Mouse (Mus musculus) erythroblast, adult 5-6 weeks (primary cell): ENCODE data around the gene Gna13. TPM values are rescaled to one million over a fixed set of nuclear protein-coding genes. Genes with fewer than 3 reads are reported as not detected.

Source experiments
- ATAC-seq: replicated peaks from 2 replicates; pipeline ENCODE4 v1.8.0; 2016; ENCODE audit warnings: moderate number of reproducible peaks, mild to moderate bottlenecking, moderate TSS enrichment, inconsistent platforms; ENCODE audit not compliant: poor library complexity, low FRiP score, severe bottlenecking
- total RNA-seq, 2 experiments: library from RNA; stranded (forward) in 1 of 2; stranded (reverse) in 1 of 2; fragments of 150-400 nt in 1 of 2; fragments of 200-764, 138-1000 nt in 1 of 2; gene quantifications; 2 replicates each; pipeline versions ENCODE4 v1.2.3 to v1.2.4; 2015 to 2017; ENCODE audit warnings: low replicate concordance in 2 of 2

Gna13 gene
- total RNA-seq, 2 experiments from 2014 or later = 23.4 to 30.0 TPM

DNA sequence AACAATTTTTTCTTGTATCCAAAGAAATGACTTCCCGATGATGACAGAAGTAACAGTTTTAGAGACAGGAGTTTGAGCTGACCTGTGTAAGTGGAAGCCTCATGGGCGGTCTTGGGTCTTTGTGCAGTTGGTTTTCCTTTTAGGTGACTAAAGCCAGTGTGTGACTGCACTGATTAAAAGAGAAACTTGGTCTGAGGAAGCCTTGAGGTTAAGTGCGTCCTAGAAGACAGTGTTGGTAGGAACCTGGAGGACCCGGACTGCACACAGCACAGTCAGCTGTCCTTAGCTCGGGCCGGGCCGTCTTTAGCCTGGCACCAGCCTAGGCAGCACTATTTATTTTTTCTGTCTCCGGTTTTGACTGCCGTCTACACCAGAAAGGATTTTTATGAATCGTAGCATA lies 2.2 kb downstream of the Gna13 start:
- ATAC-seq = no peak

DNA sequence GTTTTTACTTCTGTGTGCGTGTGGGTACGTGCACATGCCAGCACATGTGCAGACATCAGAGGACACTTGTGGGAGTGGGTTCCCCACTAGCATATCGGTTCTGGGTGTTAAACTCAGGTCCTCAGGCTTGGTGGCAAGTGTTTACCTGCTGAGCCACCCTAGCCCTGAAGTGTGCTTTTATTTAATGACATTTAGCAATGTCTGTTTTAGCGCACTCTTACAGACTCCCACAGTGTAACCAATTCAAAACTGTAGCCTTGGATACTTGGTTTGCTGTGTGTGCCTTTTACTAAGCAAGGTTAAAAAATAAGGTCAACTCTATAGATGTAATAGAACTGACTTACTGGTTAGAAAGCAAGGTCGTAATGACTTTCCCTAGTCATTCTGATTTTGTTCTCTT lies 3.2 kb downstream of the Gna13 start:
- no peak for ATAC-seq

DNA sequence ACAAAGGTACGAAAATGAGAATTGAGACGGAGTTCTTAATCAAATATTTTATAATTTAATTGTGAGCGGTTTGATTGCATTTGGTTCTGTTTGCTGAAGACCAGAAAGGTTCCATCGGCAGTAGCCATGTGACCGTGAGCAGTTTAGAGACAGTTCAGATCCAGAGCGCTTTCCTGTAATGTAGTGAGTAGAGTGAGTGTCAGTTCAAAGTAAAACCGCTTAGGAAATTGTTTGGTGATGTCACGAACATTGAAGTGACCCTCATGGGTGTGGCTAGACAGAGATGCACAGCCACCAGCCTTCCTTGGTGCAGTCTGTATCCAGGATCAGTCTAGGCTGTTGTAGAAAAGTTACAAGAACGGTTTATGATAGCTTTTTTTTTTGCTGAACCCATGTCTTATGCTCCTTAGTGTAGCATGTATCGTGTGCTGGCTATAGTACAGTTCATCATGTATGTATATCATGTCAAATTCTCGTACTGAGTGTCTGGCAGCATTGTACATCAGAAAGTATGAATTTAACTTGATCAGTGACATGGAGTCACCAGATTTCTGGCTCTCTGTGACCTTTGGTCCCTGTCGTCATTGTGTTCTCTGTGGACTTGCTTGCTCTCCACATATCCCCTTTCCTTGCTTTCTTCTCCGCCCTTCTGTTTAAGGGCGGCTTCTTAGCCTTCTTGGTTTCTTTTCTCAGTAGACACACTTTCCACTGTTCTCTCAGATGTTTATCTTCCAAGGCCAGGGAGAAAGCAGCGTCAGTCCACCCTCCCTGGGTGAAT lies 4.4 kb downstream of the Gna13 start:
- ATAC-seq = no peak

- no peak for ATAC-seq
Measured at GRCm38 (mm10) chr11:109369026-109369637, 6.5 kb downstream of the Gna13 start.

DNA sequence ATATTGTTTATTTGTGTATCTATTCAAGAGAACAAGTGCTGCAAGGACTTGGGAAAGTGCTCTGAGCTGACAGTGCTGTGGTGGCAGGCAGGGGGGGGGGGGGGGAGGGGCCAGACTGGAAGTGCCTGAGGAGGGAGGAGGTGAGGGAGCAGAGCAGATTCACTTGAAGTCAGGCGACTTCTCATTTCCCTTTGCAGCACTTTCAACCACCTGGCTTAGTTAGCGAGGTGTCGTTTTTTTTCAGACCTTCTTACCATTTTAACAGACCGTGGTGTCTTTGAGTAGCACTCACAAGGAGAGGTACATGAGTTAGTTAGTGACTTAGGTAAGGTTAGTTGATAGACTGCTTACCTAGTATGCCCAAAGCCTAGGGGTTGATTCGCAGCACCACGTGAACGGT lies 12.8 kb downstream of the Gna13 start:
- ATAC-seq = no peak

GRCm38 (mm10) chr11:109376484-109377143 lies 14.0 kb downstream of the Gna13 start:
- ATAC-seq = no peak

- ATAC-seq = no peak
Measured at GRCm38 (mm10) chr11:109377477-109377876, 14.8 kb downstream of the Gna13 start.

- ATAC-seq = no peak
Measured at GRCm38 (mm10) chr11:109378051-109378450, 15.4 kb downstream of the Gna13 start.

DNA sequence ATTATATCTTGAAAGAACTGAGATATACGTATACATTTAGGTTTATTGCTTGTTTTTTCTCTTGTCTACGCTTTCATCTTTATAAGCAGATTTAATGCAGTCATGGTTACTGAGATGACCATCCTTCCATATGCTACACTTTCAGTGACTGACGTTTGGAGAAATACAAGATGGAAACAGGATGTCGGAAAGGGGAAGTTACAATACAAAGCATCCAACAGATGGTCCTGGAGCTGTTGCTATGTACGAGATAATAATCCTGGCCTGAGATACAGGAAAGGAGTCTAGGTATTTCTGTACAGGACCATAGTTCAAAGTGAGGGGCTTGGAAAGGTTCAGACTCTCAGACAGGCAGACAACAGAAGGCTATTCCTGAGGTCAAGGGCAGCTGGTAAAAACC lies 18.0 kb downstream of the Gna13 start:
- no peak for ATAC-seq

GRCm38 (mm10) chr11:109385296-109385695 lies 22.7 kb downstream of the Gna13 start:
- no peak for ATAC-seq

DNA sequence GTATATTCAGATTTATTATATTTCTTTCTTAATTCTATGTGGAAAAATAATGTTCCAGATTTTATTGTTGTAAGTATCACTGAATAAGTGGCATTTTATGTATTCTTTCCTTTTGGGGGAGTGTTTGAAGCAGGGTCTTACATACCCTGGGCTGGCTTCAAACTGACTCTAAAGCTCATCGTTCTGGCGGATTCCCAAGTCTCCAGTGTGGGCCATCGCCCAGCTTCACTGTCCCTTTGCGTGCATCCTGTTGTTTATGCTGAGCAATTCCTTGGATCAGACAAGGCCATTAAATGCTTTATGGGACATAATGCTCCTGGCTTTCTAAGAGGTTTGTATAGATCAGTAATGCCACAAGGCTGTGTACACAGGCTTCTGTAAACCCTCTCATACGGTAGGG lies 26.4 kb downstream of the Gna13 start:
- no peak for ATAC-seq

DNA sequence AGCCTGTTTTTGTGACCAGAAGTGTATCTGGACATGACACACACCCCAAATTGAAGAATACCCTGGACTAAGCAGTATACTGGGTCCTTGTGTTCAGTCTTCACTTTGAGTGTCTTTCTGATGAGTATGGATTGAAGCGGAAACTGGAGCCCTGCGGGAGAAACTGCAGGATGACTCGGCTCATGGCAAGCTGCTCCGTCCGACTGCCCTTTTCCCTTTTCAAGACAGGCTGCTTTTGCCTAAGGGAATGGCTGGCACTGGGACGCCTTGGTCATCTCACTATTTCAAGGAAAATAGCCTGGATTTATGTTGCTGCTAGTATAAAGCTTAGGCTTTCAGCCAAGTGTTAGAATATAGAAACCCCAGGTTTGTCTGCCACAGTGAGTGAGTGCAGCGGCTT lies 28.6 kb downstream of the Gna13 start:
- no peak for ATAC-seq

DNA sequence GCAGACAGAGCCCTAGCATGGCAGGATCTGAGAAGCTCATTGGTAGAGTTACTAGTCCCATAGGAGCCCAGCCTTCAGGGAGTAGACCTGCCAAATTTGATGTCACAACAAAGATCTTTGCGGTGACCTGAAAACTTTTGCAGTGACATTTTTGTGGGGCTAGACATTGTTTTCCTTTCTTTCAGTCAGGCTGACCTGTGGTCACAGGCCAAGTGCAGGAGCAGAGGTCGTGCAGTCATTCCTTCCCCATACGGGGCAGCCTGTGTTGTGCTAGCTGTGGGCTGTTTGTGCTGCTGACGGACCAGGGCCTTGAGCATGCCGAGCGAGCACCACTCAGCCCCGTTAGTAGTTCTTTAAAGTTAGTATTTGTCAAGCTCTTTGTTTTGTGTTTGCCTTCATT lies 29.1 kb downstream of the Gna13 start:
- no peak for ATAC-seq

DNA sequence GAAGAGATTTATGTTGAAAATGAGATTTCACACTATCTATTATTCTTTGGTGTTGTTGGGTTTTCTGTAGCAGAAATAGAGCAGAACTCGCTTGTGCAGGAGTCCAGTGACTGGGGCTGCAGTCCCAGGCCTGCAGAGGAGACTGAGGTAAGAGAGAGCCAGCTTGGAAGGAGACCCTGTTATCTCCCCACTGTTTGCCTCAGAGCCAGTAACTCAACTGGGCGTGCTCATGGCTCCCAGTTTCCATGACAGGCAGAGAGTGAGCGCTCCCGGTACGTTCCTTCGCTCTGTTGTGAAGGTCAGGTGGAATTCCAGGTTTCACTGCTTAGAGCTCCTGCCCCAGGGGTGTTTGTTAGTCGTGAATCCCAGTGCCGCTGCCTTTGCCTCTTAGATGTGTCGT lies 30.0 kb downstream of the Gna13 start:
- ATAC-seq = no peak

GRCm38 (mm10) chr11:109394758-109395157 lies 32.1 kb downstream of the Gna13 start:
- no peak for ATAC-seq

GRCm38 (mm10) chr11:109395291-109395690 lies 32.7 kb downstream of the Gna13 start:
- ATAC-seq = 0 out of 2 replicates have a peak, but pooled peaks have one; percentile 17

- no peak for ATAC-seq
Measured at GRCm38 (mm10) chr11:109406431-109406830, 43.8 kb downstream of the Gna13 start.

- no peak for ATAC-seq
Measured at GRCm38 (mm10) chr11:109410197-109410980, 47.8 kb downstream of the Gna13 start.

GRCm38 (mm10) chr11:109413617-109414016 lies 51.0 kb downstream of the Gna13 start, which contains the start of gene 9930022D16Rik:
TSS of gene 9930022D16Rik (plus strand) at chr11:109413917.
- ATAC-seq = no peak

DNA sequence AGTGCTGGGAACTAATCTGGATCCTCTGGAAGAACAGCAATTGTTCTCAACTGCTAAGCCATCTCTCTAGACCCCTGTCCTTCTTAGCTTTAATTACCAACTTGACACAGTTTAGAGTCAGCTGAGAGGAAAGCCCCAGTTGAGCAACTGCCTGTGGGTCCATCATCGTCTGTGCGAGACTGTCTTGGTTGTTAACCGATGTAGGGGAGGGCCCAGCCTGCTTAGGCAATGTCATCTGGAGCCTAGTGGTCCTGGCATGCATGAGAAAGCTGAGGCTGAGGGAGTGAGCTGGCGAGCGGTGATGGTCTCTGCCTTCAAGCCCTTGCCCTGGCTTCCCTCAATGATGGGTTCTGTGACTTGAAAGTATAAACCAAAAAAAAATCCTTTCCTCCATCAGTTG lies 52.2 kb downstream of the Gna13 start:
- ATAC-seq = no peak
